Mouse (Mus musculus) heart, embryonic 10.5 days (tissue): ENCODE data around the gene Eif4ebp2. TPM values are rescaled to one million over a fixed set of nuclear protein-coding genes. Genes with fewer than 3 reads are reported as not detected.

ENCODE experiments used
- DNase-seq: peaks from one replicate; pipeline ENCODE4 v3.0.0-alpha.2; 2017; ENCODE audit warnings: low spot score
- H3K27ac ChIP-seq: fragments of 300-500 bp; sonication (generic); 2 replicates; pipeline ENCODE4 v1.5.1; 2016; ENCODE audit warnings: mild to moderate bottlenecking
- H3K27me3 ChIP-seq: fragments of 300-500 bp; sonication (generic); 2 replicates; pipeline ENCODE4 v1.6.1; 2016; ENCODE audit warnings: mild to moderate bottlenecking; ENCODE audit not compliant: poor library complexity, insufficient read depth, severe bottlenecking
- H3K36me3 ChIP-seq: fragments of 300-500 bp; sonication (generic); 2 replicates; pipeline ENCODE4 v1.6.1; 2016; ENCODE audit warnings: mild to moderate bottlenecking, moderate library complexity
- H3K4me1 ChIP-seq: fragments of 300-500 bp; sonication (generic); 2 replicates; pipeline ENCODE4 v1.6.1; 2016; ENCODE audit warnings: mild to moderate bottlenecking
- H3K4me3 ChIP-seq: fragments of 300-500 bp; sonication (generic); 2 replicates; pipeline ENCODE4 v1.5.1; 2016; ENCODE audit warnings: mild to moderate bottlenecking, moderate library complexity
- H3K9me3 ChIP-seq: fragments of 300-500 bp; sonication (generic); 2 replicates; pipeline ENCODE4 v1.6.1; 2016; ENCODE audit warnings: mild to moderate bottlenecking, moderate library complexity
- WGBS: fragments of 180-500 bp; shearing (Covaris S2); methylation state at CpG from one replicate; pipeline ENCODE4 v1.1.7; 2016; 5-methylcytosine and 5-hydroxymethylcytosine counted together
- polyA plus RNA-seq: library from polyadenylated mRNA; unstranded; fragments of >200 nt; fragmentation: Nextera tagmentation; extraction: Ambion mirVana; gene quantifications from 2 replicates; pipeline ENCODE4 v1.2.1, GENCODE M21; 2016

Gene Eif4ebp2
- polyA plus RNA-seq, 1 experiment from 2014 or later: 53.1 TPM

DNA sequence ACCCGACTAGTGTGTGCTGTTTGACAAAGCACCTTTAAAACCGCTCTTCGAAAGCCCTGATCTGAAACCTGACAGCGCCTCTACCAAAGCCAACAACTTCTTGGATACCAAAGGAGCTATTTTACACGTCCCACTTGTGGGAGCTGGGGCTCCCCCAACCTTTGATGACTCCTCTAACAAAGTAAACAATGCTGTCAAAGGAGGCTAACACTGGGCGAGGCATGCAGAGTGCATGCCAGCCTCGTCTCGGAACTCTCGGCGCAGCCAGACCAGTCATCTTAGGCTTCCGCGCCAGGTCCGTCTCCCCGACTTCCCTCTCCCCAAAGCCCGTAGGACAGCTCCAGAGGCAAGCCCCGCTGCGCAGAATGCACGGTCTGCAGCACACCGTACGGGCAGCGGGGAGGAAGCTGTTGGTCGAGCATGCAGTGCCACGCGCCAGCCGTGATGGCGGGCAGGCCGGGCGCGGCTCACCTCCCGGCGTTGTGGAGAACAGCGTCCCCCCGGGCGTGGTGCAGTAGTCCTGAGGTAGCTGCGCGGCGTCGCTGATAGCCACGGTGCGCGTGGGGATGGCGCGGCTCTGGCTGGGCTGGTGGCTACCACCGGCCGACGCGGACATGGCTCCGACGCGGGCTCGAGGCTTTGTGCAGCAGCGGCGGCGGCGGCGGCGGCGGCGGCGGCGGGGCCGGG, 387 bp downstream of the Eif4ebp2 start:
- H3K4me1 ChIP-seq: peaks cover 36% of the 10 kb centered on the region
- H3K27me3 ChIP-seq: no peaks in the 10 kb centered on the region
- H3K36me3 ChIP-seq: peaks cover 20% of the 10 kb centered on the region
- H3K4me3 ChIP-seq: peak overlapping the region; percentile 100
- peak; percentile 85 for DNase-seq
- H3K9me3 ChIP-seq: no peaks in the 10 kb centered on the region
- WGBS: under 1% methylated on average over 62 of the region's 62 CpGs
- peak overlapping the region; percentile 96 for H3K27ac ChIP-seq

DNA sequence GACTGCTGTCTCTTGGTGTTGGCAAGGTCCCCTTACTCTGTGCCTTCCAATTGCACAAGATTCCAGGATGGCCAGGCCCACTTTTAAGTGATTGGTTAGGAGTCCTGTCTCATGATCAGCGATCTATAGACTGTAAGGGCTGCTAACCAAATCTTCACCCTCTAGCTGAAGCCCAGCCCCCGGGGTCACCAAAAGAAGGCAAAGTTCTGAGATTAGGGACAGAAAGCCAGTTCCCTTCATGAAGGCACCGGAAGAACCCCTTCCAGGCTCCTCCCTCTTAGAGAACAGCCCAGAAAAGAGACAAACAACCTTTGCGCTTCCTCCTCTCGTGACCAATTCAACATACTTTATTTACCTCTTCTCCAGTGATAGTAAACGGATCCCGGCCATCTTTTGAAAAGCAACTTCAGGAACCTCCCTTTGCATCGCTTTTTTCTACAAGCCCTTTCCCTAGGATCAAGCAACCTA, 964 bp downstream of the Eif4ebp2 start:
- Histone ChIP-seq H3K36me3 (peaks cover 26% of the 10 kb centered on the region), H3K9me3 (no peaks in the 10 kb centered on the region), H3K4me3 (peak overlapping the region; percentile 100), H3K4me1 (peaks cover 42% of the 10 kb centered on the region), H3K27me3 (no peaks in the 10 kb centered on the region), H3K27ac (peak overlapping the region; percentile 96)
- DNase-seq: no peak
- 6% methylated on average over 8 of the region's 8 CpGs for WGBS

DNA sequence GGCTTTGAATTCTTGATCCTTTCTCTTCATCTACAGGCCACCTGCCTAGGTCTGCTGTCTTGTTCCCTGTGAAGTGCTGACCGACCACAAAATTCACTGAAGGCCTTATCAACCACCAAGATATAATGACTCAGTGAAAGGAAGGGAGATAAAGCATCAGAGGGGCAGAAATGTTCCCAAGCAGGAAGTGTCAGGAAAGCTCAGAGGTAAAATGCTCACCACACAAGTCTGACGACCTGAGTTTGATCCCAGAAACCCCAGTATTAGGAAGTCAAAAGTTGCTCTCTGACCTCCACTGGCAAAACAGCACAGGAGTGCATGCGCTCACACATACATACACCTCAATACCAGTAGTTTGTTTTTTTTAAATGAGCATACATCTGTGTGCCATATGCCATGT, 3.6 kb downstream of the Eif4ebp2 start:
- no peak for DNase-seq
- Histone ChIP-seq H3K36me3 (peaks cover 26% of the 10 kb centered on the region), H3K27ac (no peak overlapping the region), H3K4me1 (peaks cover 67% of the 10 kb centered on the region), H3K27me3 (no peaks in the 10 kb centered on the region), H3K9me3 (no peaks in the 10 kb centered on the region), H3K4me3 (no peak overlapping the region)
- 53% methylated on average over 3 of the region's 3 CpGs for WGBS

DNA sequence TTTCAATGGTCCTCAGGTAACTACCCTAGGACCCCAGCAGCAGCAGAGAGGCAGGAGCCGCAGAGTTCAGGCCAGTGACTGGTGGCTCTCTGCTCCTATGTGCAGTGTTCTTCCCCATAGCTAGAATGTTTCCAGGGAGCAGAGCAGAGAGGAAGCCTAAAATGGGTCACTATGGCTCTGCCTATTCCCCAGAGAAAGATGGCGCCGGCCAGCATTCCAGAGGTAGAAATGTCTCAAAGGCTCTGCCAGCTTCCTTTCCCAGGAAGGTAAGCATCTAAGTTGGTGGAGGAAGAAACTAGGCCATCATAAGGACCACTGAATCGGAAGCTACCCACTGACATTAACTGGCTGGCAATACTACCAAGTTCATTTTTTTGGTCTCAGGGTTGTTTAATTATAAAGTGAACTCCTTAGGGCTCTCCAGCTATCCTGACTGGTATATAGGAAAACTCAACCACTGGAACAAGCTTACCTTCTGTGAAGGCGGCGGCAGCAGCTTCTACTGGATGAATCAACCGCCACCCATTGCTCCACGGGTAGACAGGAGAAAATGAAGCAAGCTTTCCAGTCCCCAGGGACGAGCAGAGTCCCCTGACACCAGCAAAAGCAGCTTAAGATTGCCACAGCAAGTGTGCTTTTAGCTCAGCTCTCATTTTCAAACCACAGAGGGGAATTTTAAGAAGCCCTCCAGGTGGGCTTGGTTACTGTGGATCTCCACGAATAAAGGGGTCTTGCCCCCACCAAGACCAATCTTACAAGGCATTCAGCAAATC, 4.7 kb downstream of the Eif4ebp2 start:
- H3K9me3 ChIP-seq: no peaks in the 10 kb centered on the region
- H3K36me3 ChIP-seq: peaks cover 26% of the 10 kb centered on the region
- H3K4me3 ChIP-seq: no peak overlapping the region
- H3K4me1 ChIP-seq: peaks cover 76% of the 10 kb centered on the region
- H3K27me3 ChIP-seq: no peaks in the 10 kb centered on the region
- H3K27ac ChIP-seq: no peak overlapping the region
- 83% methylated on average over 10 of the region's 10 CpGs for WGBS
- DNase-seq: no peak

DNA sequence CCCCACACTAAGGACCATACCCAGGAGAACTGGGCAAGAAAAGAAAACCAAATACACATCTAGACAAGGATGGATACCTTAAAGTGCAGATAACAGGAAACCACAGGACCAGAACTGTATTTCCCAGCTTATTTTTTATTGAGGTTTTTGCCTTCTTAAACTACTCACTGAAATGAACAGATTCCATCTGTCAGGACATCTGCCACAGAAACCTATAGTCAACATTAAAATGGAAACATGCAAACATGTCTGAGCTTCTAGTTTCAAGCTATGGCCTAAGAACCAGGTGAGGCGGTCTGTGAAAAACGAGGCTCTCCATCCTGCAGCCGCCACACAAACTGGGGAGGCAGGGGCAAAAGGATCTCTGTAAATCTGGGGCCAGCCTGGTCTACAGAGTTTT, 7.4 kb downstream of the Eif4ebp2 start:
- Histone ChIP-seq H3K27me3 (no peaks in the 10 kb centered on the region), H3K4me1 (peaks cover 71% of the 10 kb centered on the region), H3K36me3 (peaks cover 24% of the 10 kb centered on the region), H3K4me3 (no peak overlapping the region), H3K9me3 (no peaks in the 10 kb centered on the region), H3K27ac (no peak overlapping the region)
- WGBS: 85% methylated on average over 3 of the region's 3 CpGs
- no peak for DNase-seq

DNA sequence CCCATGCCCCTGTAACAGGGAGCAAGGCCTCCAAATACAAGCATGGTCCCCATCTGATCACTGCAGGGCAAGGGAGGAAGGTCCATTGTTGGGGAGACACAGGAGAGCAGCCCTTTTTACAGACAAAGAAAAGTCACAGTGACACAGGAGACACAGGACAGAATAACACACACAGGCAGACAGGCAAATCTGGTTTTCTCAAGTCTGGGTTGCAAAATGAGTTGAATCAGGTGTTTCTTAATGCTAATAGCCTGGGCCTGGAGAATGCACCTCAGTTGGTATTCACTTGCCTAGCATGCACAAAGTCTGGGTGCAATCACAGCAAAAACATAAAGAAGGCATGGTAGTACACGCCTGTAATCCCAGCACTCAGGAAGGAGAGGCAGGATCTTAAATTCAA, 8.6 kb downstream of the Eif4ebp2 start:
- H3K27ac ChIP-seq: no peak overlapping the region
- peaks cover 28% of the 10 kb centered on the region for H3K36me3 ChIP-seq
- H3K4me1 ChIP-seq: peaks cover 61% of the 10 kb centered on the region
- H3K27me3 ChIP-seq: no peaks in the 10 kb centered on the region
- H3K4me3 ChIP-seq: no peak overlapping the region
- WGBS: 72% methylated on average over 1 of the region's 1 CpGs
- DNase-seq: peak; percentile 59
- no peaks in the 10 kb centered on the region for H3K9me3 ChIP-seq

DNA sequence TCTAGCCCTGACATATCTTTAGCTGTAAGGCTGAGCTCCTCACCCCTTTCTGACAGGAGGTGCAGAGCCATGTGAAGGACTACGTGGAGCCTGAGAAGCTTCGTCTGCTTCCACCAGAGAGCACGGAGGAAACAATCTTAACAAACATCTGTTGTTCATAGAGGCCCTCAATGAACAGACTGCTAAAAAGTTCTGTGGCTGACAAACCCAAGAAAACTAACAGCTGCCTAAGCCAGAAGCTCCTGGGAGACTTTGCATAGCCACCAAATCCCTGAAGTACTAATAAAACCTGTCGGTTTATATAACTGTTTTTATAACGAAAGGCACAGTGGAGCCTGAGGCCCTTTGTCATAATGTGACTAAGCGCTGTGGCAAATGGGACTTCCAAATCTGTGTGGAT, 9.0 kb downstream of the Eif4ebp2 start:
- Histone ChIP-seq H3K4me3 (no peak overlapping the region), H3K27me3 (no peaks in the 10 kb centered on the region), H3K9me3 (no peaks in the 10 kb centered on the region), H3K27ac (no peak overlapping the region), H3K4me1 (peaks cover 57% of the 10 kb centered on the region), H3K36me3 (peaks cover 31% of the 10 kb centered on the region)
- no peak for DNase-seq
- WGBS: 67% methylated on average over 6 of the region's 6 CpGs

DNA sequence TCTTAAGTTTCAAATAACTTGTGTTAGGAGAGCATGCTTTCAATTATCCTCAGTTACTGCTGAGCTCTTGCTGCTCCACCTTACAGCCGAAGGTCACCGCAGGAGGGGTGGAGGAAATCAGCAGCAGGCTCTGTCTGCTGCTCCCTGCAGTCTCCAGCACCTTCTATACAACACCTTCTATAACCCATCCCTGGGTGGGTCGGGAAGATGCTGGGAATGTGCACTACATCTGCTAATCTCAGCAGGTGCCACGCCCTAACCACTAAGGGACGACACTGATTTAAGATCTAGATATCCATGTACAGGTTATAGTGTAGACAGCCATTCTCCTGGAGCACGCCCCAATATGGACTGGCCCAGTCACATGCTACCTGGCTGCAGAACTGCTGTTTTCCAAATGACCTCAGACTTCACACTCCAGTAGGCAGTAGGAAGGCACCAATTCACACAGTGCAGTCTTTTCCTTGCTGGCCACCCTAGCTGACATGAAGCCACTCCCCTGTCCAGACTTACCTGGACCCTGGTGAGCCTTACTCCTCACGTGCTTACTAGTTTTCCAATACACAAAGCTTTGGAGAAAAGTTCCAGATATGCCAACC, 12.2 kb downstream of the Eif4ebp2 start:
- Histone ChIP-seq H3K27ac (no peak overlapping the region), H3K27me3 (no peaks in the 10 kb centered on the region), H3K36me3 (peaks cover 13% of the 10 kb centered on the region), H3K9me3 (no peaks in the 10 kb centered on the region), H3K4me3 (no peak overlapping the region), H3K4me1 (peaks cover 28% of the 10 kb centered on the region)
- 86% methylated on average over 7 of the region's 7 CpGs for WGBS
- DNase-seq: no peak

DNA sequence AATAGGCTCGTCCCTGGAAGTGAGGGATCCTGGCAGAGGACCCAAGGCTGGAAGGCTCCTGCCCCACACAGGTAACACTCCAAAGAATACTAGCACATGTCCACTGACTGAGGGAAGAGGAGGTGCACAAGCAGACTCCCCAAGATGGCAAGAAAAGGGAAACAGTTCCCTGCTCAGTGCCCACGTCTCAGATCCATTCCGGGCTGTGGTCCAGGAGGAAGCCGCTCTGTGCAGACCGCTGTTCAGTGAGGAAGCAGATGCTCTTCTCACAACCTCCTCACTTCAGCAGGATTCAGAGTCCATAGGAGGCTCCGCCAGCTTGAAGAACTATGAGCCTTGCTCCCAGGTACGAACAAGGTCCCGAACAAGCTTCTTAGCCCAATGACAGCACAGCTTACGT, 21.1 kb downstream of the Eif4ebp2 start:
- H3K4me3 ChIP-seq: no peak overlapping the region
- no peaks in the 10 kb centered on the region for H3K9me3 ChIP-seq
- H3K27me3 ChIP-seq: no peaks in the 10 kb centered on the region
- H3K4me1 ChIP-seq: peaks cover 7% of the 10 kb centered on the region; the same call in 1 of the 2 replicates
- DNase-seq: no peak
- H3K27ac ChIP-seq: no peak overlapping the region
- H3K36me3 ChIP-seq: peaks cover 63% of the 10 kb centered on the region
- WGBS: 93% methylated on average over 9 of the region's 9 CpGs

DNA sequence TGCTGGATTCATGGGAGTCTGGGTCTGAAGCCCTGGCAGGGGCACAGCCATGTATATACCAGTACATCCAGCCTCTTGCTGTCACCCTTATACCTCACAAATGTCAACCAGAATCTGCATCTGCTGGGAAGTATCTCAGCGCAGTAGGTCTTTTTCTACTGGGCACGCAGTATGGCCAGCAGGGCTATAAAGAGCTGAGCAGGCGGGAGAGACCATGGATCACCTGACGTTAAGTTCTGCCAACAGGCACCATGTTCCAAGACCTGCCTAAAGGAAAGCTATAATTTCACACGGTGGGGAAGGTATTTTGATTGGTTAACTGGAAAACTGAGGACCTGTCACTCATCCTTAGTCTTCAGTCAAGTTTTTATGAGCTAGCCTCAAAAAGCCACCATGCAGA, 23.4 kb downstream of the Eif4ebp2 start:
- Histone ChIP-seq H3K4me3 (no peak overlapping the region), H3K4me1 (peaks cover 17% of the 10 kb centered on the region; the same call in 1 of the 2 replicates), H3K9me3 (no peaks in the 10 kb centered on the region), H3K27ac (no peak overlapping the region), H3K36me3 (peaks cover 51% of the 10 kb centered on the region), H3K27me3 (no peaks in the 10 kb centered on the region)
- DNase-seq: no peak
- 94% methylated on average over 5 of the region's 5 CpGs for WGBS

DNA sequence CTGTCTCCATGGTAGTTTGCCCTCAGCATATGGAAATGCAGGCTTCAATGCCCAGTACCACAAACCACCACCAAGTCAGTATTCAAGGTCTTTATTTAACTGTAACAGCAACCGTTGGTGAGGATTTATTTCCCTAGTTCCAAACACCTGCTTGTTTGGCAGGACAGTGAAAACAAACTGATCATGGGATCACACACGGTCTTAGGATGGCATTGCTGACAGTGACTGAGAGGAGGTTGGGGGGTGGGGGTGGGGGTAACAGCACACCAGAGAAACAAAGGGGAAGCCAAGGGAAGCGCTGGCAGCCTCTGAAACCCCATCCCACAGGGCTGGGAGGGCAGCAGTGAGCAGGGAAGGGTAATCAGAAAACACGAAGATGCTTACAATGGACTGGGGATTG, 24.0 kb downstream of the Eif4ebp2 start:
- Histone ChIP-seq H3K27ac (no peak overlapping the region), H3K4me3 (no peak overlapping the region), H3K27me3 (peaks cover 3% of the 10 kb centered on the region; the same call in 1 of the 2 replicates), H3K36me3 (peaks cover 45% of the 10 kb centered on the region), H3K9me3 (no peaks in the 10 kb centered on the region), H3K4me1 (peaks cover 17% of the 10 kb centered on the region; the same call in 1 of the 2 replicates)
- no peak for DNase-seq
- whole genome bisulfite sequencing: 72% methylated on average over 4 of the region's 4 CpGs

DNA sequence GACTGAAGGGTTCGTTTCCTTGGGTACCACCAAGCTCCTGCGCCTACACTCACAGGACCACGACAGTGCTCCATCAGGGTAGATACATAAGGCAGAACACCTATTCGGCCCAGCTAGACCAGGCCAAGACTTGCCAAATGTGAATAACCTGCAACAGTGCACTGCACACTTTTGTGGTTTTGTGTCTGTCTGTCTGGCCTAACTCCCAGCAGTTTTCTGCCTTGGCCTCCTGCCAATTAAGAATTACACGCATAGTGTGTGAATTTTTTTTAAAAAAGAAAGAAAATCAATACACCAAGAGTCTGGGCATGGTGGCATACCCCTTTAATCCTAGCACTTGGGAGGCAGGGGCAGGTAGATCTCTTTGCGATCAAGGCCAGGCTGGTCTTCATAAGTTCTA, 24.5 kb downstream of the Eif4ebp2 start:
- Histone ChIP-seq H3K27ac (no peak overlapping the region), H3K4me3 (no peak overlapping the region), H3K9me3 (no peaks in the 10 kb centered on the region), H3K36me3 (peaks cover 40% of the 10 kb centered on the region), H3K27me3 (peaks cover 7% of the 10 kb centered on the region; the same call in 1 of the 2 replicates), H3K4me1 (peaks cover 17% of the 10 kb centered on the region; the same call in 1 of the 2 replicates)
- WGBS: 89% methylated on average over 6 of the region's 6 CpGs
- DNase-seq: no peak

DNA sequence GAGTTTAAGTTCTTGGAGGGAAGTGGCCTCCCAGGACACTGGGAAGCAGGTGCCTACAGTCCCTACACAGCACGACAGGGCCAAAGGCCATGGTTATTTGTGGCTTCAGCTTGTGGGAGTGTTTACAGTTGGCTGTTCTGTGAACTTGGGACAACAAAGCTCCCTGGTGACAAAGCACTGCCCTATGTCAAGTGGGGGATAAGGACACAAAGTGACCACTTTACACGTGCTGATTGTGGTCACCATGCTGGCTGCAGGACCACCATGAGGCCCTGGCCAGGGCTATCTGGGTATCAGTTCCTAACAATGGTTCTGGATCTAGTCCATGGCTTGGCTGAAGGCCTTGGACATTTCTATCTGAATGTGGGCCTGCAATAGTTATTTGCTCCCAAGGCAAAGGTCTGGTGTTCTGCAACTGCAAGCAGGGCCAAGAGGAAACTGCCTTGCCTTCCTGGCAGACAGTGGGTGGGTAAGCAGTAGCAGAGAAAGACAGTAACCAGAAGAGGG, 26.2 kb downstream of the Eif4ebp2 start:
- Histone ChIP-seq H3K27ac (0 out of 2 replicates have a peak overlapping the region, but pooled peaks have one; percentile 0), H3K36me3 (peaks cover 26% of the 10 kb centered on the region), H3K27me3 (peaks cover 12% of the 10 kb centered on the region; the same call in 1 of the 2 replicates), H3K9me3 (no peaks in the 10 kb centered on the region), H3K4me3 (no peak overlapping the region), H3K4me1 (peaks cover 17% of the 10 kb centered on the region; the same call in 1 of the 2 replicates)
- WGBS: 26% methylated on average over 2 of the region's 2 CpGs
- DNase-seq: no peak
